Mouse (Mus musculus): ENCODE data around the gene Rtf2.

DNA sequence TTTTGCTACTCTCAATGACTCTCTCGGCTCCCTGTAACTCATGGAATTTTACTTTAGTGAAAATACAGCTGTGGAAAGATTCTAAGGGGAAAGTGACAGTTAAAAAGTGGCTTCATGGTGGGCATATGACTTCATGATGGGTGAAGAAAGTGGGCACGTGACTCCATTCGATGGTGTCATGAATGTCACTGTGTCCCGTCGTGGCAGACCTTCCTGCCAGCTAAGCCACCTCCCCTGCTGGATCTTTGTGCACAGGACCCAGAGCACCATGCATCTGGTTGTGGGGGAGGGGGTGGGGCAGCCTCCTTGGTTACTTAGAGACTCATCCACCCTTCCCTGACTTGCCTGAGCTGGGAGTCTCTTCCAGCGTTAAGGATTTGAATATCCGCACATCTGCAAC lies 36.1 kb upstream of the Rtf2 start:
- no peak for TF ChIP-seq CTCF (IDR thresholded peaks at IDR 0.05)
- no peak for TF ChIP-seq EP300 (IDR thresholded peaks at IDR 0.05; ENCODE audit: insufficient read depth, low read depth, low read length)
- TF ChIP-seq POLR2A (IDR thresholded peaks at IDR 0.05; ENCODE audit: insufficient read depth, low read depth, low read length) = no peak
